Mouse (Mus musculus): ENCODE measurements around the gene Mkln1. TPM values are rescaled to one million over a fixed set of nuclear protein-coding genes. Genes with fewer than 3 reads are reported as not detected.

Gene Mkln1
- polyA plus RNA-seq, 1 experiment from 2014 or later, result 213 TPM

- ATAC-seq (ENCODE audit: insufficient number of reproducible peaks, low FRiP score, low TSS enrichment, low read depth) (no peak), DNase-seq (ENCODE audit: low spot score) (no peak)
- 87% methylated on average over 6 of the region's 6 CpGs for WGBS
- no peak overlapping the region for H3K27ac ChIP-seq (replicated peaks; ENCODE audit: low read depth, low read length)
- H3K4me1 ChIP-seq (ENCODE audit: control insufficient read depth, insufficient read depth, low read length), result no peaks in the 10 kb centered on the region
- no peak overlapping the region for H3K4me3 ChIP-seq (ENCODE audit: low read depth, low read length)
- H3K4me2 ChIP-seq (ENCODE audit: low read depth, severe bottlenecking), result no peak overlapping the region
- H3K9ac ChIP-seq (ENCODE audit: low read length), result no peak overlapping the region
- no peaks in the 10 kb centered on the region for H3K36me3 ChIP-seq (ENCODE audit: control insufficient read depth, insufficient read depth, low read length)
- no peaks in the 10 kb centered on the region for H3K9me3 ChIP-seq (ENCODE audit: control insufficient read depth, low read length)
- H3K27me3 ChIP-seq (ENCODE audit: control insufficient read depth, insufficient read depth, low read length), result no peaks in the 10 kb centered on the region
These were observed 70.9 kb downstream of the Mkln1 start for GRCm38 (mm10) chr6:31469431-31469830.

- Histone ChIP-seq H3K36me3 (ENCODE audit: control insufficient read depth, insufficient read depth, low read length) (no peaks in the 10 kb centered on the region), H3K9me3 (ENCODE audit: control insufficient read depth, low read length) (no peaks in the 10 kb centered on the region), H3K4me2 (ENCODE audit: low read depth, severe bottlenecking) (no peak overlapping the region), H3K27ac (replicated peaks; ENCODE audit: low read depth, low read length) (no peak overlapping the region), H3K4me1 (ENCODE audit: control insufficient read depth, insufficient read depth, low read length) (no peaks in the 10 kb centered on the region), H3K4me3 (ENCODE audit: low read depth, low read length) (no peak overlapping the region), H3K27me3 (ENCODE audit: control insufficient read depth, insufficient read depth, low read length) (no peaks in the 10 kb centered on the region), H3K9ac (ENCODE audit: low read length) (no peak overlapping the region)
- WGBS, result 76% methylated on average over 4 of the region's 4 CpGs
- no peak for DNase-seq (ENCODE audit: low spot score)
- ATAC-seq (ENCODE audit: insufficient number of reproducible peaks, low FRiP score, low TSS enrichment, low read depth), result no peak
These were observed 79.7 kb downstream of the Mkln1 start for GRCm38 (mm10) chr6:31478221-31478620.

GRCm38 (mm10) chr6:31480008-31480407 is 81.5 kb downstream of the Mkln1 start:
- no peak for ATAC-seq (ENCODE audit: insufficient number of reproducible peaks, low FRiP score, low TSS enrichment, low read depth)
- H3K4me1 ChIP-seq (ENCODE audit: control insufficient read depth, insufficient read depth, low read length), result no peaks in the 10 kb centered on the region
- 80% methylated on average over 4 of the region's 4 CpGs for WGBS
- no peak overlapping the region for H3K9ac ChIP-seq (ENCODE audit: low read length)
- no peak overlapping the region for H3K4me2 ChIP-seq (ENCODE audit: low read depth, severe bottlenecking)
- H3K27ac ChIP-seq (replicated peaks; ENCODE audit: low read depth, low read length), result no peak overlapping the region
- H3K27me3 ChIP-seq (ENCODE audit: control insufficient read depth, insufficient read depth, low read length), result no peaks in the 10 kb centered on the region
- no peaks in the 10 kb centered on the region for H3K36me3 ChIP-seq (ENCODE audit: control insufficient read depth, insufficient read depth, low read length)
- no peaks in the 10 kb centered on the region for H3K9me3 ChIP-seq (ENCODE audit: control insufficient read depth, low read length)
- no peak for DNase-seq (ENCODE audit: low spot score)
- H3K4me3 ChIP-seq (ENCODE audit: low read depth, low read length), result no peak overlapping the region

- Histone ChIP-seq H3K27me3 (ENCODE audit: control insufficient read depth, insufficient read depth, low read length) (no peaks in the 10 kb centered on the region), H3K9me3 (ENCODE audit: control insufficient read depth, low read length) (no peaks in the 10 kb centered on the region), H3K36me3 (ENCODE audit: control insufficient read depth, insufficient read depth, low read length) (no peaks in the 10 kb centered on the region; the same call in 1 of the 2 replicates), H3K9ac (ENCODE audit: low read length) (no peak overlapping the region), H3K27ac (replicated peaks; ENCODE audit: low read depth, low read length) (no peak overlapping the region), H3K4me1 (ENCODE audit: control insufficient read depth, insufficient read depth, low read length) (no peaks in the 10 kb centered on the region), H3K4me3 (ENCODE audit: low read depth, low read length) (no peak overlapping the region), H3K4me2 (ENCODE audit: low read depth, severe bottlenecking) (no peak overlapping the region)
- no peak for ATAC-seq (ENCODE audit: insufficient number of reproducible peaks, low FRiP score, low TSS enrichment, low read depth)
- WGBS, result 73% methylated on average over 2 of the region's 2 CpGs
- no peak for DNase-seq (ENCODE audit: low spot score)
These were observed 88.1 kb downstream of the Mkln1 start for GRCm38 (mm10) chr6:31486601-31487000.

- Histone ChIP-seq H3K27me3 (ENCODE audit: control insufficient read depth, insufficient read depth, low read length) (no peaks in the 10 kb centered on the region), H3K9me3 (ENCODE audit: control insufficient read depth, low read length) (no peaks in the 10 kb centered on the region), H3K36me3 (ENCODE audit: control insufficient read depth, insufficient read depth, low read length) (no peaks in the 10 kb centered on the region; the same call in 1 of the 2 replicates), H3K9ac (ENCODE audit: low read length) (no peak overlapping the region), H3K4me2 (ENCODE audit: low read depth, severe bottlenecking) (no peak overlapping the region), H3K4me1 (ENCODE audit: control insufficient read depth, insufficient read depth, low read length) (no peaks in the 10 kb centered on the region), H3K4me3 (ENCODE audit: low read depth, low read length) (no peak overlapping the region), H3K27ac (replicated peaks; ENCODE audit: low read depth, low read length) (no peak overlapping the region)
- DNase-seq (ENCODE audit: low spot score) (no peak), ATAC-seq (ENCODE audit: insufficient number of reproducible peaks, low FRiP score, low TSS enrichment, low read depth) (no peak)
- 93% methylated on average over 7 of the region's 7 CpGs for WGBS
These were observed 91.4 kb downstream of the Mkln1 start for GRCm38 (mm10) chr6:31489950-31490349.

GRCm38 (mm10) chr6:31495122-31495731 is 96.7 kb downstream of the Mkln1 start:
- Histone ChIP-seq H3K4me1 (ENCODE audit: control insufficient read depth, insufficient read depth, low read length) (no peaks in the 10 kb centered on the region), H3K9me3 (ENCODE audit: control insufficient read depth, low read length) (no peaks in the 10 kb centered on the region), H3K27me3 (ENCODE audit: control insufficient read depth, insufficient read depth, low read length) (no peaks in the 10 kb centered on the region), H3K4me3 (ENCODE audit: low read depth, low read length) (no peak overlapping the region), H3K9ac (ENCODE audit: low read length) (no peak overlapping the region), H3K27ac (replicated peaks; ENCODE audit: low read depth, low read length) (no peak overlapping the region), H3K4me2 (ENCODE audit: low read depth, severe bottlenecking) (no peak overlapping the region), H3K36me3 (ENCODE audit: control insufficient read depth, insufficient read depth, low read length) (peaks cover 3% of the 10 kb centered on the region; the same call in 1 of the 2 replicates)
- ATAC-seq (ENCODE audit: insufficient number of reproducible peaks, low FRiP score, low TSS enrichment, low read depth) (no peak), DNase-seq (ENCODE audit: low spot score) (no peak)
- 91% methylated on average over 2 of the region's 2 CpGs for WGBS

- ATAC-seq (ENCODE audit: insufficient number of reproducible peaks, low FRiP score, low TSS enrichment, low read depth) (no peak), DNase-seq (ENCODE audit: low spot score) (no peak)
- Histone ChIP-seq H3K4me1 (ENCODE audit: control insufficient read depth, insufficient read depth, low read length) (no peaks in the 10 kb centered on the region), H3K27ac (replicated peaks; ENCODE audit: low read depth, low read length) (no peak overlapping the region), H3K27me3 (ENCODE audit: control insufficient read depth, insufficient read depth, low read length) (no peaks in the 10 kb centered on the region), H3K36me3 (ENCODE audit: control insufficient read depth, insufficient read depth, low read length) (peaks cover 3% of the 10 kb centered on the region; the same call in 1 of the 2 replicates), H3K4me3 (ENCODE audit: low read depth, low read length) (no peak overlapping the region), H3K4me2 (ENCODE audit: low read depth, severe bottlenecking) (no peak overlapping the region), H3K9me3 (ENCODE audit: control insufficient read depth, low read length) (no peaks in the 10 kb centered on the region), H3K9ac (ENCODE audit: low read length) (no peak overlapping the region)
- 91% methylated on average over 2 of the region's 2 CpGs for WGBS
These were observed 97.7 kb downstream of the Mkln1 start for GRCm38 (mm10) chr6:31496227-31496626.

- Histone ChIP-seq H3K27me3 (ENCODE audit: control insufficient read depth, insufficient read depth, low read length) (no peaks in the 10 kb centered on the region), H3K4me1 (ENCODE audit: control insufficient read depth, insufficient read depth, low read length) (no peaks in the 10 kb centered on the region), H3K36me3 (ENCODE audit: control insufficient read depth, insufficient read depth, low read length) (peaks cover 3% of the 10 kb centered on the region; the same call in 1 of the 2 replicates), H3K4me2 (ENCODE audit: low read depth, severe bottlenecking) (no peak overlapping the region), H3K9ac (ENCODE audit: low read length) (no peak overlapping the region), H3K9me3 (ENCODE audit: control insufficient read depth, low read length) (no peaks in the 10 kb centered on the region), H3K27ac (replicated peaks; ENCODE audit: low read depth, low read length) (no peak overlapping the region), H3K4me3 (ENCODE audit: low read depth, low read length) (no peak overlapping the region)
- no peak for DNase-seq (ENCODE audit: low spot score)
- WGBS, result 91% methylated on average over 10 of the region's 10 CpGs
- no peak for ATAC-seq (ENCODE audit: insufficient number of reproducible peaks, low FRiP score, low TSS enrichment, low read depth)
These were observed 101.3 kb downstream of the Mkln1 start for GRCm38 (mm10) chr6:31499836-31500235.

GRCm38 (mm10) chr6:31500260-31500659 is 101.7 kb downstream of the Mkln1 start:
- H3K27ac ChIP-seq (replicated peaks; ENCODE audit: low read depth, low read length), result no peak overlapping the region
- DNase-seq (ENCODE audit: low spot score) (no peak), ATAC-seq (ENCODE audit: insufficient number of reproducible peaks, low FRiP score, low TSS enrichment, low read depth) (no peak)
- no peak overlapping the region for H3K9ac ChIP-seq (ENCODE audit: low read length)
- WGBS, result 95% methylated on average over 2 of the region's 2 CpGs
- no peak overlapping the region for H3K4me2 ChIP-seq (ENCODE audit: low read depth, severe bottlenecking)
- H3K4me3 ChIP-seq (ENCODE audit: low read depth, low read length), result no peak overlapping the region
- H3K9me3 ChIP-seq (ENCODE audit: control insufficient read depth, low read length), result no peaks in the 10 kb centered on the region
- H3K4me1 ChIP-seq (ENCODE audit: control insufficient read depth, insufficient read depth, low read length), result no peaks in the 10 kb centered on the region
- peaks cover 3% of the 10 kb centered on the region; the same call in 1 of the 2 replicates for H3K36me3 ChIP-seq (ENCODE audit: control insufficient read depth, insufficient read depth, low read length)
- no peaks in the 10 kb centered on the region for H3K27me3 ChIP-seq (ENCODE audit: control insufficient read depth, insufficient read depth, low read length)
